Mouse (Mus musculus): ENCODE measurements around the gene Nap1l5. TPM values are rescaled to one million over a fixed set of nuclear protein-coding genes. Genes with fewer than 3 reads are reported as not detected.

Gene Nap1l5
- polyA plus RNA-seq, 1 experiment from 2014 or later: not detected

Other genes starting within 250 kb of the Nap1l5 start
- gene Herc3, start 75.6 kb downstream of the Nap1l5 start, polyA plus RNA-seq (2018): 3.5 to 11.4 TPM (median 4.1 TPM) in 3 replicates
- gene Fam13a, start 117.5 kb upstream of the Nap1l5 start, polyA plus RNA-seq (2018): 0.44 to 0.75 TPM (median 0.71 TPM) in 3 replicates